Mouse (Mus musculus): ENCODE measurements around the gene Col4a5.

Gene Col4a5

GRCm38 (mm10) chrX:141724937-141725918 lies 250.0 kb downstream of the Col4a5 start, which contains the start of gene Irs4:
Gene Irs4 (minus strand): TSS chrX:141725263.
- no peak for DNase-seq (ENCODE audit: low read depth, low spot score)
- H3K27me3 ChIP-seq (ENCODE audit: control insufficient read depth, insufficient read depth, low read length, poor library complexity, severe bottlenecking) = no peaks in the 10 kb centered on the region

GRCm38 (mm10) chrX:141729570-141729969 lies 254.4 kb downstream of the Col4a5 start:
- DNase-seq (ENCODE audit: low read depth, low spot score) = no peak
- Histone ChIP-seq H3K27me3 (ENCODE audit: control insufficient read depth, insufficient read depth, low read length, poor library complexity, severe bottlenecking) (no peaks in the 10 kb centered on the region), H3K36me3 (ENCODE audit: control insufficient read depth, insufficient read depth, low read length, poor library complexity, severe bottlenecking) (no peaks in the 10 kb centered on the region)

More at GRCm38 (mm10) chrX:141724937-141725918, 250.0 kb downstream of the Col4a5 start, which contains the start of gene Irs4:
- no peaks in the 10 kb centered on the region for H3K36me3 ChIP-seq (ENCODE audit: control insufficient read depth, insufficient read depth, low read length, poor library complexity, severe bottlenecking)
